Comparison of ENCODE assay signal across 9 mouse cellular contexts in genomic region chr1:121605118-121605517, GRCm38 (mm10). TPM values are rescaled to one million over a fixed set of nuclear protein-coding genes. Genes with fewer than 3 reads are reported as not detected.
DNase-seq lines count a peak whose midpoint lies in the region; ATAC-seq and TF ChIP-seq lines count a peak whose summit lies in the region.
"Had no signal": no experiment of that assay in that cellular context is flagged by ENCODE, and none has a peak within 500 bp of the region (broad histone marks: within the 10 kb centered on the region; RNA-seq: fewer than 3 reads in every experiment).

No protein-coding gene starts in this region.

- no peak overlapping the region for H3K4me2 ChIP-seq in heart, postnatal 0 days (ENCODE audit: low read depth, low read length)
- H3K4me2 ChIP-seq in embryonic facial prominence, embryonic 11.5 days (ENCODE audit: low read depth, low read length): no peak overlapping the region
- H3K4me2 ChIP-seq: neural tube, embryonic 13.5 days had no signal

- H3K9me3 ChIP-seq in heart, postnatal 0 days (replicated peaks; ENCODE audit: control insufficient read depth, low read length): 0 out of 2 replicates have a peak, but pooled peaks cover 4% of the 10 kb centered on the region
- H3K9me3 ChIP-seq in embryonic facial prominence, embryonic 11.5 days (replicated peaks; ENCODE audit: control insufficient read depth, low read length): no peaks in the 10 kb centered on the region
- H3K9me3 ChIP-seq: neural tube, embryonic 13.5 days had no signal

- H3K27me3 ChIP-seq in heart, postnatal 0 days (ENCODE audit: control insufficient read depth, insufficient read depth, low read length): no peaks in the 10 kb centered on the region
- H3K27me3 ChIP-seq in embryonic facial prominence, embryonic 11.5 days (ENCODE audit: control insufficient read depth, insufficient read depth, low read length): no peaks in the 10 kb centered on the region
- H3K27me3 ChIP-seq: neural tube, embryonic 13.5 days had no signal

- ATAC-seq in heart, postnatal 0 days (ENCODE audit: insufficient read depth, low read depth): no peak
- no peak for ATAC-seq in embryonic facial prominence, embryonic 11.5 days (replicated peaks; ENCODE audit: insufficient number of reproducible peaks, low FRiP score, low TSS enrichment, low read depth)

- 39% methylated on average over 6 of the region's 6 CpGs for WGBS in heart, postnatal 0 days
- 32% methylated on average over 6 of the region's 6 CpGs for WGBS in embryonic facial prominence, embryonic 11.5 days

- no peak overlapping the region for H3K27ac ChIP-seq in heart, postnatal 0 days (ENCODE audit: low read depth)
- no peak overlapping the region for H3K27ac ChIP-seq in embryonic facial prominence, embryonic 11.5 days (replicated peaks; ENCODE audit: low read depth, low read length)
- H3K27ac ChIP-seq in left cerebral cortex, adult 2 months: no peak overlapping the region
- H3K27ac ChIP-seq: neural tube, embryonic 13.5 days had no signal

- H3K4me3 ChIP-seq in heart, postnatal 0 days (ENCODE audit: low read depth, low read length): no peak overlapping the region
- H3K4me3 ChIP-seq in embryonic facial prominence, embryonic 11.5 days (ENCODE audit: low read depth, low read length): no peak overlapping the region
- no peak overlapping the region for H3K4me3 ChIP-seq in left cerebral cortex, adult 2 months
- H3K4me3 ChIP-seq: neural tube, embryonic 13.5 days had no signal

- intact Hi-C loops in left cerebral cortex, adult 2 months (cut with DNase I): loop anchor here (5.0 to 10.0 kb wide), 2 partner anchors 190 to 747 kb away; no protein-coding TSS in a partner anchor

- 0 out of 2 replicates have a peak, but pooled peaks have one; percentile 1 for TF ChIP-seq CTCF in heart, postnatal 0 days (IDR thresholded peaks at IDR 0.05; ENCODE audit: low read depth)
- peak; percentile 57 for TF ChIP-seq CTCF in left cerebral cortex, adult 2 months (IDR thresholded peaks at IDR 0.05)

- no peak overlapping the region for H3K9ac ChIP-seq in heart, postnatal 0 days (replicated peaks; ENCODE audit: low read depth, low read length)
- H3K9ac ChIP-seq in embryonic facial prominence, embryonic 11.5 days (replicated peaks; ENCODE audit: low read length): no peak overlapping the region
- H3K9ac ChIP-seq: neural tube, embryonic 13.5 days had no signal

- no peak for TF ChIP-seq EP300 in heart, postnatal 0 days (IDR thresholded peaks at IDR 0.05; ENCODE audit: low read depth)

- H3K4me1 ChIP-seq in heart, postnatal 0 days (ENCODE audit: control insufficient read depth, insufficient read depth): no peaks in the 10 kb centered on the region
- H3K4me1 ChIP-seq in embryonic facial prominence, embryonic 11.5 days (ENCODE audit: control insufficient read depth, insufficient read depth, low read length): no peaks in the 10 kb centered on the region
- H3K4me1 ChIP-seq: neural tube, embryonic 13.5 days had no signal

- H3K36me3 ChIP-seq in heart, postnatal 0 days (replicated peaks; ENCODE audit: control insufficient read depth, insufficient read depth, low read length): no peaks in the 10 kb centered on the region
- H3K36me3 ChIP-seq in embryonic facial prominence, embryonic 11.5 days (replicated peaks; ENCODE audit: control insufficient read depth, insufficient read depth, low read depth, low read length): no peaks in the 10 kb centered on the region
- H3K36me3 ChIP-seq: neural tube, embryonic 13.5 days had no signal

- DNase-seq in heart, postnatal 0 days (ENCODE audit: low spot score): no peak
- no peak for DNase-seq in heart, adult 11 months
- DNase-seq in adipocyte (ENCODE audit: low spot score): peak; percentile 29
- DNase-seq in embryonic facial prominence, embryonic 11.5 days (ENCODE audit: low spot score): peak; percentile 45
- peak; percentile 18 to 32 for DNase-seq in left cerebral cortex, adult 2 months (ENCODE audit: extremely low spot score in 1 of 2, low spot score in 2 of 2)
- DNase-seq in lung, adult 18-20 months: no peak
- no peak for DNase-seq in lung, postnatal 36 days
- DNase-seq in thymus, postnatal 25 days: no peak

RNA-seq across cellular contexts. Expression of gene Ddx18, which starts 37.3 kb away (rescaled TPM):
- total RNA-seq in heart, postnatal 0 days (2014; rRNA removed; ENCODE audit: low replicate concordance): 11.6 and 52.2 TPM in 2 replicates
- 23.3 and 23.7 TPM in 2 replicates for polyA plus RNA-seq in heart, postnatal 0 days (2015; fragmentation: Nextera tagmentation; extraction: Ambion mirVana)
- 82.5 and 95.9 TPM in 2 replicates for polyA plus RNA-seq in embryonic facial prominence, embryonic 11.5 days (2014; fragmentation: Nextera tagmentation; extraction: Ambion mirVana)
- total RNA-seq in left cerebral cortex, adult 2 months (2021): 10 to 100 TPM; 25.9 to 27.8 TPM

Comparison
In these comparisons a context has a peak if more than half of its experiments do, and no peak if none do; other contexts are left out.
1. DNase-seq: peak in adipocyte (single experiment), embryonic facial prominence, embryonic 11.5 days (single experiment) and left cerebral cortex, adult 2 months (2 of 2); none in heart, postnatal 0 days (single experiment), heart, adult 11 months (single experiment), lung, adult 18-20 months (0 of 2), lung, postnatal 36 days (single experiment) and thymus, postnatal 25 days (single experiment).